Mouse (Mus musculus) common myeloid progenitor, adult 5-6 weeks (primary cell): Measurements from ENCODE around the gene Gm12184. TPM values are rescaled to one million over a fixed set of nuclear protein-coding genes. Genes with fewer than 3 reads are reported as not detected.
"Not testable (repeated sequence)": the region's sequence is repeated elsewhere in the genome, so short reads cannot be mapped to it uniquely, and the experiment has no call there.

Source experiments
- ATAC-seq: replicated peaks from 2 replicates; pipeline ENCODE4 v1.8.0; 2016; ENCODE audit warnings: low read depth, mild to moderate bottlenecking, moderate TSS enrichment, inconsistent platforms; ENCODE audit not compliant: poor library complexity, severe bottlenecking
- total RNA-seq: library from RNA; stranded (forward); fragments of 200-1000, 187-1606 nt; gene quantifications from 2 replicates; pipeline ENCODE4 v1.2.3, GENCODE M21; 2017

The Gm12184 gene
- total RNA-seq = 48.6 and 64.4 TPM in 2 replicates

DNA sequence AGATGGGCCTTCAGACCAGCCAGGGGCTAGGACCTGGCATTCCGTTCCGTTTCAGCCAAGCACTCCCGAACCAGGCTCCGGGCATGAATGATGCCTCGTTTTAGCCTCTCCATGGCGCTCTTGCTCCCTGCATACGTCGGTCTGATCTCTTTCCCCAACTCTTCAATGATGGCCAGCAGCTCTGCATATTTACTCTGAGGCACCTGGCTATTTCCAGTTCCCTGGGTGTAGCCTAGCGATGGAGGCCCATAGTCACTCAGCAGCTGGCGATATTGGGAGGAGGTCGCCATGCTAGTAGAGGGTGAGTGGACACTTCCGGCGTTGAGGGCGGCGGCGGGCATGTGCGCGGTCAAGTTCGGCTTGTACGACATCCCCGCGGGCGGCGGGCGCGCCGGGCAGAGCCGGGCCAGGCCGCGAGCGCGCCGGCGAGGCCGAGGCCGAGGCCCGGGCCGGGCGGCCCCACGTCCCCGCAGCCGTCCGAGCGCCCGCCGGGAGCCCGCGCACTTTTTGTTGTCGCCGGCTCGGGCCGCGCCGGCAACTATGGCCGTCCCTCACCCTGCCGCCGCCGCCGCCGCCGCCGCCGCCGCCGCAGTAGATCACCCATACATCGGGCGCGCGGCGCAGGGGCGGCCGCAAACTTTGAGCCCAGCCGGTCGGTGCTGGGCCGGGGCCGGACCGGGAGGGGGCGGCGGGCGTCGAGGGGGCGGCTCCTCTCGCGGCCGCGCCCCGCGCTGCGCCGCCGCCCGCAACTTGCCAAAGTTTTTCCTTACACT is at the start of gene Gm12184, which contains the start of gene Trim7:
TSS of gene Gm12184 (minus strand) at position 677 of the 773 bp plus-strand sequence.
TSS of gene Trim7 (plus strand) at position 162 of the 773 bp plus-strand sequence.
- peak; percentile 37 for ATAC-seq

- ATAC-seq = not testable (repeated sequence)
Measured at GRCm38 (mm10) chr11:48875343-48875837, 48.9 kb upstream of the Gm12184 start.

DNA sequence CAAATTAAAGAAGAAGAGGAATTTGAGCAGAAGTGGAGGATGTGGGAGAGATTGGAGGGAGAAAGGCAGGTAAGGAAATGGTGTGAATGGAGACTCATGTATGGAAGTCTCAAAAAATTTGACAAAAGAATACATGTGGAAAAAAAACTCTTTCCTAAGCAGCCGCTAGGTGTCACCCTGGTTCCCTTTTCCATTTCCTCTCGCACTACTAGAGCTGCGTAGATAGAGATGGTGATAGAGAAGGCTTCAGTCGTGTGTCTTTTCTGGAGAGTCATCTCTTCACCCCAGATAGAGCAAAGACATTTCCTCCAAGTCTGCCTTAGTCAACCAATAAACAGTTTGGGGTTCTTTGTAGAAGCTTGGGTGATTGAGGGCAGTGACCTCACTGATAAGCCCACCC is 48.0 kb upstream of the Gm12184 start:
- peak; percentile 40 for ATAC-seq

DNA sequence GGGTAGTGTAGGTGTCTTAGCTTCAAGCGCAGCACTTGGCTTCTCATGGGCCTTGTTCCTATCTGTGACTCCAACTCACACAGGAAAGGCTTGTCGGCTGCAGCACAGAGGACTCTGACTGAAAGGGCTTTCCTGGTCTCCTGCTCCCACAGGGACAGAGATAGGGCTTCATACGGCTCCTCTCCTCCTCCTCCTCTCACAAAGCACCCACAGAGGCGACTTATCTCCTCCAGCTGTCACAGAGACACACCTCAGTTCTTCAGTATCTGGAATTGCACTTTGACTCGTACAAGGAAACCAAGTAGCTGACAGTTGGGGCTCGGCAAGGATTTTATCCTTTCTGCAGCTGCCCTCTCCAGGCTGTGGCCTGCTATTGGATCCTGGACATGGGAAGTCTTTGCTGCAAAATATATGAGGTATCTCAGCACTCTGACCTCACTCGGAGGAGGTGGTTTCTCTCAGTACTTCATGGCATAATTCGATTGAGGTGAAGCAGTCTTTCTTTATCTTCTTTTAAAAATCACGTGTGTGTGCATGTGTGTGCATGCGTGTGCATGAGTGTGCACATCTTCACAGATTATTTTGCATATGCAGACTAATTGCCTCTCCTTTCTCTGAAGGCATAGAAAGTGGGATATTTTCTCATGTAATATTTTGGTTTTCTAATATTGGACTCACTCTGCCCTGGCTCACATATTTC is 47.3 kb upstream of the Gm12184 start:
- peak; percentile 30 for ATAC-seq

GRCm38 (mm10) chr11:48872695-48873300 is 46.3 kb upstream of the Gm12184 start:
- no peak for ATAC-seq

DNA sequence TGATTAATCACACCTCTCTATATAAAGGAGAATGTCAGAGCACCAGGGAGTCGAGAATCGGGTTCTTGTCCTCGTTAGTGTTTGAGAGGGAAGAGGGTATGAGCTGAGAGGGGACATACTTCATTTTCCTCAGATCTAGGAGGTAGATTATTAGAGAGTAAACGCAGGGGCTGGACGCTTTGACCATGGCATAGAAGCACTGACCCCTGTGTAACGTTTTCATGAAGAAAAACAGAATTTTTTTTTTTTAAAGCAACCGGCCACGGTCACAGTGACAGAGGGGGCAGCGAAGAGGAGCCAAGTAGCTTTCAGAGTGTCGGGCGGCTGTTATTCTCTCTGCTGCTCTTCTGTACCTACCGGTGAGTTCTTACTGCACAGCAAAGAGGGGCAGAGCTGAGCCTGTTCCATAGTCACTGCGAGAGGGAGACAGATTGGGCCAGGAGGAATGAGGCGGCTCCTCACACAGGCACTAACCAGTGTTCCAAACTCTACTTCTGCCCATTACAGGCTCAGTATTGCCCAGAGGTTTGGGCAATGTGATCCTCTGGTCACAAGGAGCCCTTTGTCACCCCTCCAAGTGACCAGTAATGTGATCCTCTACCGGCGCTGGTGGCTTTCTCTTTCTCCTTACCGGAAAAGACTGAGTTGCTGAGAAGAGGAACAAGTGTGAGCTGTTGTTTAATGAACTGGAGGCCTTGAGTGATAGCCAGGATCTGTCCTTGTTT is 45.5 kb upstream of the Gm12184 start:
- peak; percentile 22 for ATAC-seq

DNA sequence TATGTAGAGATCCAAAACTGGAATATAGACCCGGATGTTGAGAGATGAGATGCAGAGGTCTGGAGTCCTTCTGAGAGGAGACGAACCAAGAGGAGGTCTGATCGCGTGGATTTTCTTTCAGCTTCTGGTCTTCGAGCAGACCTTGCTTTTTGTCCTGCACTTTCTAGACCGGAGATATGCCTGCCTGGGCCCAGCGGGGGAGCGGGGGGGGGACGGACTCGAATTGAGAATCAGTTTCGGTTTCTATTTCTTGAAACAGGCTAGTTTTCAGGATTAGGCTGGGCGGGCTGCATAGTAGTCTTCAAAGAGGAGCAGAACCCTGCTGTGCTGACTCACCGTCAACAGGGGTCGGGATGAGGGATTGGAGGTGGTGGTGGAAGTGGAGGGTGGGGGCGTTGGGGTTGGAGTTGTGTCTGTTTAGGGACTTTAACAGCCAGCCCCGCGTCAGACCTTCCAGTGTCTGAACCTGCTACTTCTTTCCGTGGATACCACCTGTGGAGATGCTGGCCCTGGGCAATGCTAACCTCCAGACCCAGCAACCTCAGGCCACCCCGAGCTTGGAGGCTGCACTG is 44.8 kb upstream of the Gm12184 start, which contains the start of gene Irgm1:
TSS of gene Irgm1 (minus strand) at position 483 of the 572 bp plus-strand sequence.
- peak; percentile 46 for ATAC-seq

- ATAC-seq = peak; percentile 13; the same call in 1 of the 2 replicates
Measured at GRCm38 (mm10) chr11:48870781-48871180, 44.3 kb upstream of the Gm12184 start.

DNA sequence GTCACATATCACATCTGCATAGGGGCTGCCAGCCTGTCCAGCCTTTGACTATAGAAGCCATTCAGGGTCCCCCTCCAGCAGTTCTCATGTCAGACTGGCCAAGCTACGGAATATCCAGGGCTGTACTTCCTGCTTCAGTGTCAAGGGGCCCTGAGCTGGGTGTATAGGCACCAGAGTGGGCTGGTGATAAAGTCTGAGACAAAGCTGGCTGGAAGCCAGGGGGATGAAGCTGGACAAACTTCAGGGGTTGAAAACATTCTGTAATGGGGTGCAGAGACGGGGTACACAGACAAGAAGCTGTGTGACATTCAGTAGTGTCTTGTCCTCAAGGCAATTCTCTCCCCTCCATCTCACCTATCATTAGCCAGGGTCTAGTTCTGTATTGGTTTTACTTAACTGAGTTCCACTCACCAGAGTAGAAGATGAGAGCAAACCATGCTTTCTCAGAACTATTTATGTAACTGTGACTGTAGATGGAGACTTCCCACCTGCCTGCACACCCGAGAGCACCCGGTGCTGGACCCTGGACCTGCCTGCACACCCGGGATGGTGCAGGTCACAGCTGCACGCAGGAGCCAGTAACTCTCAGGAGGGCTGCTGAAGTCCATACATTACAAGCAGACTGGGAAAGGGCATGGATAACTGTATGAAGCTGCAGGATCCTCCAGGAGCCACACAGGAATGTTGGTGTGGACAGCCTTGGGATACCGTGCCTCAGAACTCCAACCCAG is 43.1 kb upstream of the Gm12184 start:
- ATAC-seq = no peak

DNA sequence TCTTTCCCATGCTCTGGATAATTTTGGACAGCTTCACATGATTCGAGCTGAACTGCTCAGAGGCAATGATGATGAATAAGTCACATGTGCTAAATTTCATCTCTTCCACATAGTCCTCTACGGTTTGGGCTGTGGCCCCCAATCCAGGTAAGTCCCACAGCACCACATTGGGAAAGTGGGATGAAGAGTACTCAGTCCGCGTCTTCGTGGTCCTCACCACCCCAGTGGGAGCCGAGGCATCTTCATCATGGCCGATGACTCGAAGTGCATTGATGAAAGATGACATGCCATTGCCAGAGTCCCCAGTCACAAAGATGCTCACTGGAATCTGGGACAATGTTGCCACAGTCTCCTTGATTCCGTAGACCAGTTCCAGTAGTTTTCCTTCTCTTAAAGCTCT is 40.0 kb upstream of the Gm12184 start:
- no peak for ATAC-seq

GRCm38 (mm10) chr11:48863808-48864207 is 37.4 kb upstream of the Gm12184 start:
- ATAC-seq = no peak

GRCm38 (mm10) chr11:48862784-48863319 is 36.4 kb upstream of the Gm12184 start:
- no peak for ATAC-seq

GRCm38 (mm10) chr11:48859014-48859413 is 32.6 kb upstream of the Gm12184 start:
- peak; percentile 28; the same call in 1 of the 2 replicates for ATAC-seq

- peak; percentile 61 for ATAC-seq
Measured at GRCm38 (mm10) chr11:48853474-48854180, 27.2 kb upstream of the Gm12184 start.

- ATAC-seq = 0 out of 2 replicates have a peak, but pooled peaks have one; percentile 1
Measured at GRCm38 (mm10) chr11:48852624-48853473, 26.4 kb upstream of the Gm12184 start.

GRCm38 (mm10) chr11:48852190-48852589 is 25.7 kb upstream of the Gm12184 start:
- no peak for ATAC-seq
